Mouse (Mus musculus): ENCODE measurements at regions not wholly inside any gene's neighbourhood (a gene's known extent, or its start where the extent isn't known, plus 50 kb on each side); places are given as distances from the start of the nearest gene placed in this dataset.

GRCm38 (mm10) chr10:117571891-117572573, 57.3 kb upstream of the Cpm start:
- no peak overlapping the region for H3K4me3 ChIP-seq (replicated peaks)
- H3K27ac ChIP-seq (replicated peaks), result no peak overlapping the region
- ATAC-seq (ENCODE audit: insufficient read depth), result no peak
- H3K4me1 ChIP-seq (replicated peaks), result no peaks in the 10 kb centered on the region; the same call in 1 of the 2 replicates
- peaks cover 41% of the 10 kb centered on the region for H3K27me3 ChIP-seq
- no peak overlapping the region for H3K9ac ChIP-seq
- H3K36me3 ChIP-seq (replicated peaks), result no peaks in the 10 kb centered on the region
- 13% methylated on average over 9 of the region's 9 CpGs for WGBS (ENCODE audit: insufficient replicate concordance)
- peak overlapping the region; percentile 58 for H3K4me2 ChIP-seq
- no peaks in the 10 kb centered on the region for H3K9me3 ChIP-seq (replicated peaks)

- no peaks in the 10 kb centered on the region; the same call in 1 of the 2 replicates for H3K4me1 ChIP-seq (replicated peaks)
- peak overlapping the region; percentile 32 for H3K4me3 ChIP-seq (replicated peaks)
- no peak for ATAC-seq (ENCODE audit: insufficient read depth)
- no peak overlapping the region for H3K27ac ChIP-seq (replicated peaks)
- H3K36me3 ChIP-seq (replicated peaks), result no peaks in the 10 kb centered on the region
- peak overlapping the region; percentile 58 for H3K4me2 ChIP-seq
- peaks cover 41% of the 10 kb centered on the region for H3K27me3 ChIP-seq
- H3K9ac ChIP-seq, result no peak overlapping the region
- 2% methylated on average over 27 of the region's 27 CpGs for WGBS (ENCODE audit: insufficient replicate concordance)
- H3K9me3 ChIP-seq (replicated peaks), result no peaks in the 10 kb centered on the region
Measured at GRCm38 (mm10) chr10:117570971-117571861, 58.1 kb upstream of the Cpm start.

- Histone ChIP-seq H3K4me2 (no peak overlapping the region), H3K27ac (replicated peaks) (no peak overlapping the region), H3K27me3 (peaks cover 41% of the 10 kb centered on the region), H3K36me3 (replicated peaks) (no peaks in the 10 kb centered on the region), H3K4me3 (replicated peaks) (no peak overlapping the region), H3K9me3 (replicated peaks) (no peaks in the 10 kb centered on the region), H3K4me1 (replicated peaks) (no peaks in the 10 kb centered on the region; the same call in 1 of the 2 replicates), H3K9ac (no peak overlapping the region)
- ATAC-seq (ENCODE audit: insufficient read depth), result no peak
- 43% methylated on average over 8 of the region's 8 CpGs for WGBS (ENCODE audit: insufficient replicate concordance)
Measured at GRCm38 (mm10) chr10:117570091-117570970, 59.0 kb upstream of the Cpm start.

GRCm38 (mm10) chr10:117569301-117570079, 59.8 kb upstream of the Cpm start:
- Histone ChIP-seq H3K27me3 (peaks cover 41% of the 10 kb centered on the region), H3K9ac (no peak overlapping the region), H3K9me3 (replicated peaks) (no peaks in the 10 kb centered on the region), H3K4me3 (replicated peaks) (no peak overlapping the region), H3K4me2 (no peak overlapping the region), H3K4me1 (replicated peaks) (no peaks in the 10 kb centered on the region; the same call in 1 of the 2 replicates), H3K36me3 (replicated peaks) (no peaks in the 10 kb centered on the region), H3K27ac (replicated peaks) (no peak overlapping the region)
- WGBS (ENCODE audit: insufficient replicate concordance), result 53% methylated on average over 11 of the region's 11 CpGs
- no peak for ATAC-seq (ENCODE audit: insufficient read depth)

- Histone ChIP-seq H3K36me3 (replicated peaks) (no peaks in the 10 kb centered on the region), H3K4me2 (no peak overlapping the region), H3K27ac (replicated peaks) (no peak overlapping the region), H3K27me3 (peaks cover 41% of the 10 kb centered on the region), H3K9me3 (replicated peaks) (no peaks in the 10 kb centered on the region), H3K9ac (no peak overlapping the region), H3K4me1 (replicated peaks) (peaks cover 1% of the 10 kb centered on the region; the same call in 1 of the 2 replicates), H3K4me3 (replicated peaks) (no peak overlapping the region)
- no peak for ATAC-seq (ENCODE audit: insufficient read depth)
- WGBS (ENCODE audit: insufficient replicate concordance), result 67% methylated on average over 13 of the region's 13 CpGs
Measured at GRCm38 (mm10) chr10:117568472-117569300, 60.6 kb upstream of the Cpm start.

GRCm38 (mm10) chr10:117568138-117568387, 61.2 kb upstream of the Cpm start:
- Histone ChIP-seq H3K9me3 (replicated peaks) (no peaks in the 10 kb centered on the region), H3K27me3 (peaks cover 40% of the 10 kb centered on the region), H3K36me3 (replicated peaks) (no peaks in the 10 kb centered on the region), H3K4me2 (no peak overlapping the region), H3K9ac (no peak overlapping the region), H3K27ac (replicated peaks) (no peak overlapping the region), H3K4me3 (replicated peaks) (no peak overlapping the region), H3K4me1 (replicated peaks) (peaks cover 3% of the 10 kb centered on the region; the same call in 1 of the 2 replicates)
- ATAC-seq (ENCODE audit: insufficient read depth), result no peak
- WGBS (ENCODE audit: insufficient replicate concordance), result 59% methylated on average over 3 of the region's 3 CpGs

- ATAC-seq (ENCODE audit: insufficient read depth), result no peak
- 71% methylated on average over 8 of the region's 8 CpGs for WGBS (ENCODE audit: insufficient replicate concordance)
- Histone ChIP-seq H3K9ac (no peak overlapping the region), H3K4me2 (no peak overlapping the region), H3K4me3 (replicated peaks) (no peak overlapping the region), H3K9me3 (replicated peaks) (no peaks in the 10 kb centered on the region), H3K4me1 (replicated peaks) (peaks cover 3% of the 10 kb centered on the region; the same call in 1 of the 2 replicates), H3K27ac (replicated peaks) (no peak overlapping the region), H3K27me3 (peaks cover 34% of the 10 kb centered on the region), H3K36me3 (replicated peaks) (no peaks in the 10 kb centered on the region)
Measured at GRCm38 (mm10) chr10:117567379-117568137, 61.7 kb upstream of the Cpm start.

- Histone ChIP-seq H3K36me3 (replicated peaks) (no peaks in the 10 kb centered on the region), H3K4me1 (replicated peaks) (peaks cover 3% of the 10 kb centered on the region; the same call in 1 of the 2 replicates), H3K27me3 (peaks cover 27% of the 10 kb centered on the region), H3K4me3 (replicated peaks) (no peak overlapping the region), H3K4me2 (no peak overlapping the region), H3K9ac (no peak overlapping the region), H3K9me3 (replicated peaks) (no peaks in the 10 kb centered on the region), H3K27ac (replicated peaks) (no peak overlapping the region)
- no peak for ATAC-seq (ENCODE audit: insufficient read depth)
- 70% methylated on average over 8 of the region's 8 CpGs for WGBS (ENCODE audit: insufficient replicate concordance)
Measured at GRCm38 (mm10) chr10:117566648-117567378, 62.5 kb upstream of the Cpm start.

GRCm38 (mm10) chr10:117566204-117566603, 63.1 kb upstream of the Cpm start:
- Histone ChIP-seq H3K36me3 (replicated peaks) (no peaks in the 10 kb centered on the region), H3K4me2 (no peak overlapping the region), H3K4me1 (replicated peaks) (peaks cover 3% of the 10 kb centered on the region; the same call in 1 of the 2 replicates), H3K27ac (replicated peaks) (no peak overlapping the region), H3K9ac (no peak overlapping the region), H3K9me3 (replicated peaks) (no peaks in the 10 kb centered on the region), H3K4me3 (replicated peaks) (no peak overlapping the region), H3K27me3 (peaks cover 22% of the 10 kb centered on the region)
- 70% methylated on average over 3 of the region's 3 CpGs for WGBS (ENCODE audit: insufficient replicate concordance)
- ATAC-seq (ENCODE audit: insufficient read depth), result no peak

Measured in liver, embryonic 15.5 days (tissue).